Mouse (Mus musculus): ENCODE measurements at regions not wholly inside any gene's neighbourhood (a gene's known extent, or its start where the extent isn't known, plus 50 kb on each side); places are given as distances from the start of the nearest gene placed in this dataset.

DNA sequence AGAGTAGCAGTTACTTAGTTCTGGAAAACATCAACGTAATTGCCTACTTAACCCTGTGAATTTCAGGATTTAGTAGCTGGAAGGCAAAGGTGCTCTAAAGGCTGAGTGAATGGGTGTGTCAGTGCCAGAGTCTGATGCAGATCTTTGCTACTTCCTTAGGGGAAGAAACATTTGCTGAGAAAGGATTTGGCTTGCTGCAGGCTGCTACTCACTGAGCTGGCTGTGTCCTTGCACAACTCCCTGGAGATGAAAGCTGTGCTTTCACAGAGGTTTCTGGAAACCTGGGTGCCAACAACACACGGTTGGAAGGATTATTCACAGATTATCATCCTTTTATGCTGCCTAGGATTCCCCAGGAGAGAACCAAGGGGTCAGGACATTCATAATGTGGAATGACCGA is 94.0 kb upstream of the Fut8 start:
- 54% methylated on average over 3 of the region's 3 CpGs for WGBS
- no peak overlapping the region for H3K4me2 ChIP-seq

GRCm38 (mm10) chr12:77143521-77143920 is 94.4 kb upstream of the Fut8 start:
- 0 out of 2 replicates have a peak, but pooled peaks cover 7% of the 10 kb centered on the region for H3K4me1 ChIP-seq (replicated peaks)
- no peak overlapping the region for H3K4me3 ChIP-seq
- H3K36me3 ChIP-seq: no peaks in the 10 kb centered on the region
- H3K9ac ChIP-seq: no peak overlapping the region
- no peaks in the 10 kb centered on the region for H3K27me3 ChIP-seq (replicated peaks)
- H3K27ac ChIP-seq (ENCODE audit: poor library complexity, severe bottlenecking): no peak overlapping the region
- no peaks in the 10 kb centered on the region for H3K9me3 ChIP-seq (replicated peaks)
- H3K4me2 ChIP-seq: no peak overlapping the region
- 41% methylated on average over 6 of the region's 6 CpGs for WGBS
- no peak for ATAC-seq (ENCODE audit: insufficient number of reproducible peaks, low FRiP score)

More for the DNA sequence above, 94.0 kb upstream of the Fut8 start:
- Histone ChIP-seq H3K27me3 (replicated peaks) (no peaks in the 10 kb centered on the region), H3K9me3 (replicated peaks) (no peaks in the 10 kb centered on the region), H3K36me3 (no peaks in the 10 kb centered on the region), H3K4me1 (replicated peaks) (0 out of 2 replicates have a peak, but pooled peaks cover 7% of the 10 kb centered on the region), H3K9ac (no peak overlapping the region), H3K27ac (ENCODE audit: poor library complexity, severe bottlenecking) (no peak overlapping the region), H3K4me3 (no peak overlapping the region)
- ATAC-seq (ENCODE audit: insufficient number of reproducible peaks, low FRiP score): no peak

GRCm38 (mm10) chr12:77143105-77143504 is 94.8 kb upstream of the Fut8 start:
- no peak overlapping the region for H3K4me2 ChIP-seq
- no peaks in the 10 kb centered on the region for H3K27me3 ChIP-seq (replicated peaks)
- no peak overlapping the region for H3K9ac ChIP-seq
- ATAC-seq (ENCODE audit: insufficient number of reproducible peaks, low FRiP score): no peak
- 0 out of 2 replicates have a peak, but pooled peaks cover 7% of the 10 kb centered on the region for H3K4me1 ChIP-seq (replicated peaks)
- H3K9me3 ChIP-seq (replicated peaks): no peaks in the 10 kb centered on the region
- no peak overlapping the region for H3K4me3 ChIP-seq
- H3K27ac ChIP-seq (ENCODE audit: poor library complexity, severe bottlenecking): no peak overlapping the region
- 64% methylated on average over 12 of the region's 12 CpGs for WGBS
- no peaks in the 10 kb centered on the region for H3K36me3 ChIP-seq

DNA sequence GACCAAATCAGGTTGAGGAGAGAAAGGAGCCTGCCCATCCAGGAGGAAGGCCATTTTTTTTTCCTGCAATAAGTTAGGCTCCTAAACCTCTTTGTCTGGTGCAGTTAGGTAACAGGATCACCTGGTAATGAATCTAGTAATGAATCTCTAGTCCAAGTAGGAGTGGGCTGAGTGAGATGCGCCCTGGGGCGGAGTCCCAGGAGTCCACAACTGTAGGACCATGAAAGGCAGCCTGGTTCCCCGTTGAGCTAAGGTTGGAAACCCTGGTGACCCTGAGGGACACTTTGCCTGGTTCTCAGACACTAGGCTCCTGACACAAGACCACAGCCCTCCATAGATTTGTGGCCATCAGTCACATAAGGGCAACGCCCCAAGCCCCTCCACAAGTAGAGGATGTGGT is 95.7 kb upstream of the Fut8 start:
- H3K9me3 ChIP-seq (replicated peaks): no peaks in the 10 kb centered on the region
- H3K4me2 ChIP-seq: no peak overlapping the region
- H3K27me3 ChIP-seq (replicated peaks): no peaks in the 10 kb centered on the region
- 79% methylated on average over 4 of the region's 4 CpGs for WGBS
- H3K4me3 ChIP-seq: no peak overlapping the region
- no peak overlapping the region for H3K27ac ChIP-seq (ENCODE audit: poor library complexity, severe bottlenecking)
- H3K36me3 ChIP-seq: no peaks in the 10 kb centered on the region
- no peak for ATAC-seq (ENCODE audit: insufficient number of reproducible peaks, low FRiP score)
- no peak overlapping the region for H3K9ac ChIP-seq
- H3K4me1 ChIP-seq (replicated peaks): 0 out of 2 replicates have a peak, but pooled peaks cover 7% of the 10 kb centered on the region

DNA sequence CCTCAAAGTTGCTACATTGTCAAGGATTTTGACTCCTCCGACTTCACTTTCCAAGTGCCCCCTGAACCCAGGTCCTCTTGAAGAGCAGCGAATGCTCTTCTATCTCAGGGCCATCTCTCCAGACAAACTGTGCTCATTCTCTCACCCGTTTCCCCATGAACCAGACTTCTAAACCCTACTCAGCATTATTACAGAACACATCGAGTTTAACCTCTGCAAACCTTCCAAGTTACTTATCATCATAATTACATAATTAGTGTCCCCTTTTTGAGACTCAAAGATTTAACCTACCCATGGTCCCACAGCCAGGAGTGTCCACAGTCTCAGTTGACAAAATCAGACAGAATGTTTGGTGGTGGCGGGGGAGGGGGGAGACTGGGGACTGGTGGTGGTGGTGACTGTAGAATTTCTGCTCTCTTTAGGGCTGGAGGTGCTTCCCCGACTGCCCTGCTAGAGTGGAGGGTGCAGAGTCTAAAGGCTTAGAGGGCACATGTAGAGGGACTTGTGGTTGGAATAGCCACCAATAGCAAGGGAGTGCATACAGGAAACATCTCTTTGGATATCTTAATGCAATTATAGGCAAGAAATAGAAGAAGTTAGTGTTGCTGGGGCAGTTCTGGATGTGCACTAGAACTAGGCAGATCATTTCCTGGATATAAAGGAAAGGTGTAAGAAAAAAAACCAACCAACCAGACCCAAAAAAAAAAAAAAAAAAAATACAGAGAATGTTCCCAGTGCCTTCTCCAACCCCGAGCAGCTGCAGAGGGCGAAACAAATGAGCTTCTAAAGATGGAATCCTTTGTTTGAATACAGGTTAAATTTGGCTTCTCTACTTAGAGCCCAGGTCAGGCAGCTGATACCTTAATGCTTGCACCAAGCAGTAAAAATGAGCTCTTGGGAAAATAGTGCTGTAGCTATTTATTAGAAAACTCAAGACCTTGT is 96.4 kb upstream of the Fut8 start:
- H3K36me3 ChIP-seq: no peaks in the 10 kb centered on the region
- no peak overlapping the region for H3K9ac ChIP-seq
- WGBS: 67% methylated on average over 8 of the region's 8 CpGs
- H3K4me1 ChIP-seq (replicated peaks): 0 out of 2 replicates have a peak, but pooled peaks cover 7% of the 10 kb centered on the region
- no peak for ATAC-seq (ENCODE audit: insufficient number of reproducible peaks, low FRiP score)
- H3K9me3 ChIP-seq (replicated peaks): no peaks in the 10 kb centered on the region
- no peaks in the 10 kb centered on the region for H3K27me3 ChIP-seq (replicated peaks)
- no peak overlapping the region for H3K4me3 ChIP-seq
- no peak overlapping the region for H3K27ac ChIP-seq (ENCODE audit: poor library complexity, severe bottlenecking)
- H3K4me2 ChIP-seq: no peak overlapping the region

DNA sequence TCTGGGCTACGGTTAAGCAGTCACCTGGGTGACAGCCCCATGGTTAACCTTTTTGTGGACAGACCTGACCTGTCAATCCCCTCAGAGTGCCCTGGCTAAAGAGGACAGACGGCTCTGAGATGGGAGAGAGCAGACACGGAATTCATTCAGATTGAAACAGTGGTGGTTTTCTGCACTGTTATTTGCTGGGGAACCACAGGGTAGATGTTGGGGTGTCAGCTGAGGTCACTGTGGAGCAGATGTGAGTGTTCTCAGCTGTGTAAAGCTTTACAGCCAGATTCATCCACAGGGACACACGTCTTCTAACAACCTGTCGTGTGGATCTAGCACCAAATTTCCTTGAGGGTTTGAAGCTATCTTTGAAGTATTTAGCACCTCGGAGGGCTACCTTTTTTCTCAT is 97.3 kb upstream of the Fut8 start:
- Histone ChIP-seq H3K9ac (no peak overlapping the region), H3K27ac (ENCODE audit: poor library complexity, severe bottlenecking) (no peak overlapping the region), H3K27me3 (replicated peaks) (no peaks in the 10 kb centered on the region), H3K4me3 (no peak overlapping the region), H3K4me1 (replicated peaks) (0 out of 2 replicates have a peak, but pooled peaks cover 7% of the 10 kb centered on the region), H3K9me3 (replicated peaks) (no peaks in the 10 kb centered on the region), H3K36me3 (no peaks in the 10 kb centered on the region), H3K4me2 (no peak overlapping the region)
- 66% methylated on average over 6 of the region's 6 CpGs for WGBS
- no peak for ATAC-seq (ENCODE audit: insufficient number of reproducible peaks, low FRiP score)

GRCm38 (mm10) chr12:77140141-77140540 is 97.8 kb upstream of the Fut8 start:
- 75% methylated on average over 5 of the region's 5 CpGs for WGBS
- Histone ChIP-seq H3K27me3 (replicated peaks) (no peaks in the 10 kb centered on the region), H3K36me3 (no peaks in the 10 kb centered on the region), H3K4me3 (no peak overlapping the region), H3K27ac (ENCODE audit: poor library complexity, severe bottlenecking) (no peak overlapping the region), H3K4me1 (replicated peaks) (0 out of 2 replicates have a peak, but pooled peaks cover 7% of the 10 kb centered on the region), H3K9me3 (replicated peaks) (no peaks in the 10 kb centered on the region), H3K9ac (no peak overlapping the region), H3K4me2 (no peak overlapping the region)
- no peak for ATAC-seq (ENCODE audit: insufficient number of reproducible peaks, low FRiP score)

GRCm38 (mm10) chr12:77139718-77140117 is 98.2 kb upstream of the Fut8 start:
- ATAC-seq (ENCODE audit: insufficient number of reproducible peaks, low FRiP score): no peak
- Histone ChIP-seq H3K9me3 (replicated peaks) (no peaks in the 10 kb centered on the region), H3K4me3 (no peak overlapping the region), H3K27me3 (replicated peaks) (no peaks in the 10 kb centered on the region), H3K4me2 (no peak overlapping the region), H3K27ac (ENCODE audit: poor library complexity, severe bottlenecking) (no peak overlapping the region), H3K9ac (no peak overlapping the region), H3K36me3 (no peaks in the 10 kb centered on the region), H3K4me1 (replicated peaks) (peaks cover 10% of the 10 kb centered on the region; the same call in 1 of the 2 replicates)
- WGBS: 87% methylated on average over 2 of the region's 2 CpGs

DNA sequence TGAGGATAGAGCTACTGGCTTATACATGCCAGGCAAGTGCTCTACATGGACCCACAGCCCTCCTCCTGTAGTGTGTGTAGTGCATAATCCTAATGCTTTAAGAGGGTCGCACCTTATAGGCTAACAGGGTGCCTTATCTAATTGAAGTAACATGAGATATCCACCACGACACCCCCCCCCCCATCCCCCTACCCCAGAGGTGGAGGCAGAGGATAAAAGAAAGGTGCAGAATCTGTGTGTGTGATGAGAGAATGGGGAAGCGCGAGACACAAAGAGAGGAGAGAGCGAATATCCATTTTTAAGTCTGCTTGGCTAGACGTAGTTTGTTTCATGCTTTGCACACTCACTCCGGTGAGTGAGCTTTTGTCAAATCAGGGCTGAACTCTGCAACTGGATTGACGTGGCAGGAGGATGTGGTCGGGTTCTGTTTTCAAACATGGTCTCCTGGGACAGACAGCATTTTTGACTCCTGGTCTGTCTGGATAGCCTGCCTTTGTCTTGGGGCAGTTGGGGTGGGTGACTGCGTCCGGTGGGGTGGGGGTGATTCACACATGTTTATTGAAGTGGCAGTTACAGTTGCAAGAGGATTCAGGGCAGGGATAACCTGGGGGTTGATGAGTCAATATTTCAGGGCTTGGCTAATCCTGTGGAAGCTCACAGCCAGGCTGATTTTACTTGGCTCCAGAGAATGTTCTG is 99.3 kb upstream of the Fut8 start:
- no peak overlapping the region for H3K27ac ChIP-seq (ENCODE audit: poor library complexity, severe bottlenecking)
- H3K4me3 ChIP-seq: no peak overlapping the region
- 66% methylated on average over 11 of the region's 11 CpGs for WGBS
- H3K27me3 ChIP-seq (replicated peaks): no peaks in the 10 kb centered on the region
- H3K36me3 ChIP-seq: no peaks in the 10 kb centered on the region
- H3K9ac ChIP-seq: no peak overlapping the region
- ATAC-seq (ENCODE audit: insufficient number of reproducible peaks, low FRiP score): no peak
- H3K4me1 ChIP-seq (replicated peaks): peaks cover 18% of the 10 kb centered on the region
- H3K9me3 ChIP-seq (replicated peaks): no peaks in the 10 kb centered on the region
- H3K4me2 ChIP-seq: no peak overlapping the region

DNA sequence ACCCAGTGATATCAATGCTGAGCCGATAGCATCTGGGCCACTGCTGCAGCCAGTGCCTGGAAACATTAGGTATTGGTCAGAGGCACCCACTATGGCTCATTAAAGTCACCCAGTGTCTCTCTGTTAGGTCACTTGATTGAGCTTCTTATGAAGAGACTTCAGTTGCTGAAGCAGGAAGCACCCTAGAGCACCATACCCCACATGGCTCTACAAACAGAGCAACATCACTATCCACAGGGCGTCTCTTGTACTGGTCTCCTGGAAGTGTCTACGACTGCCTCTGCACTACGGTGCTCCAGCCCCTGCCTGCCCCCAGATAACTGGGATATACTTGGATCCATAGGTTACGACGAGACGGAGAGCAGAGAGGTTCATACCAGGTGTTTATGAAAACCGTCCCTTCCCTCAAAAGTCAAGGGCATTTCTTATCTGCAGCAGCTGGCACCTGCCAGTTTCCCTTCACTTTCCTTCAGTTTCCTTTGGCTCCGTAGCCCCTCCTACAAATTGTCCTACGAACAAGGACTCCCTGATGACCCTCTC is 100.6 kb upstream of the Fut8 start:
- WGBS: 76% methylated on average over 10 of the region's 10 CpGs
- H3K4me3 ChIP-seq: no peak overlapping the region
- H3K9ac ChIP-seq: no peak overlapping the region
- no peak overlapping the region for H3K4me2 ChIP-seq
- H3K9me3 ChIP-seq (replicated peaks): no peaks in the 10 kb centered on the region
- no peaks in the 10 kb centered on the region for H3K36me3 ChIP-seq
- no peaks in the 10 kb centered on the region for H3K27me3 ChIP-seq (replicated peaks)
- peaks cover 11% of the 10 kb centered on the region for H3K4me1 ChIP-seq (replicated peaks)
- no peak overlapping the region for H3K27ac ChIP-seq (ENCODE audit: poor library complexity, severe bottlenecking)
- no peak for ATAC-seq (ENCODE audit: insufficient number of reproducible peaks, low FRiP score)

- peaks cover 11% of the 10 kb centered on the region for H3K4me1 ChIP-seq (replicated peaks)
- 72% methylated on average over 6 of the region's 6 CpGs for WGBS
- H3K27ac ChIP-seq (ENCODE audit: poor library complexity, severe bottlenecking): no peak overlapping the region
- no peaks in the 10 kb centered on the region for H3K9me3 ChIP-seq (replicated peaks)
- H3K4me3 ChIP-seq: no peak overlapping the region
- no peaks in the 10 kb centered on the region for H3K36me3 ChIP-seq
- no peak overlapping the region for H3K4me2 ChIP-seq
- H3K9ac ChIP-seq: no peak overlapping the region
- H3K27me3 ChIP-seq (replicated peaks): no peaks in the 10 kb centered on the region
- no peak for ATAC-seq (ENCODE audit: insufficient number of reproducible peaks, low FRiP score)
Measured at GRCm38 (mm10) chr12:77135661-77136060, 102.3 kb upstream of the Fut8 start.
